Mouse (Mus musculus) midbrain, embryonic 13.5 days (tissue): ENCODE measurements at regions not wholly inside any gene's neighbourhood (a gene's known extent, or its start where the extent isn't known, plus 50 kb on each side); places are given as distances from the start of the nearest gene placed in this dataset.
A peak's percentile ranks its signal among the peaks of the same experiment; 100 is the strongest.

ENCODE experiments used
- ATAC-seq: fragments of 200-750 bp; cut with Nextera tagmentation; 2 replicates; pipeline ENCODE4 v1.8.0; 2017; ENCODE audit warnings: mild to moderate bottlenecking, moderate TSS enrichment, moderate library complexity
- H3K27ac ChIP-seq: fragments of 300-500 bp; sonication (generic); 2 replicates; pipeline ENCODE4 v1.5.1; 2015; ENCODE audit warnings: inconsistent platforms, mild to moderate bottlenecking, moderate library complexity
- H3K27me3 ChIP-seq: fragments of 300-500 bp; sonication (generic); 2 replicates; pipeline ENCODE4 v1.6.1; 2015; ENCODE audit warnings: mild to moderate bottlenecking, inconsistent platforms
- H3K36me3 ChIP-seq: fragments of 300-500 bp; sonication (generic); 2 replicates; pipeline ENCODE4 v1.6.1; 2015; ENCODE audit warnings: mild to moderate bottlenecking, inconsistent platforms
- H3K4me1 ChIP-seq: fragments of 300-500 bp; sonication (generic); replicated peaks from 2 replicates; pipeline ENCODE4 v1.6.1; 2015; ENCODE audit warnings: inconsistent platforms
- H3K4me2 ChIP-seq: fragments of 300-500 bp; sonication (generic); replicated peaks from 2 replicates; pipeline ENCODE4 v1.6.1; 2015; ENCODE audit warnings: moderate library complexity, mild to moderate bottlenecking, inconsistent platforms
- H3K4me3 ChIP-seq: fragments of 300-500 bp; sonication (generic); replicated peaks from 2 replicates; pipeline ENCODE4 v1.5.1; 2015; ENCODE audit warnings: mild to moderate bottlenecking, inconsistent platforms
- H3K9ac ChIP-seq: fragments of 300-500 bp; sonication (generic); replicated peaks from 2 replicates; pipeline ENCODE4 v1.6.1; 2015; ENCODE audit warnings: mild to moderate bottlenecking, inconsistent platforms
- H3K9me3 ChIP-seq: fragments of 300-500 bp; sonication (generic); 2 replicates; pipeline ENCODE4 v1.6.1; 2016; ENCODE audit warnings: mild to moderate bottlenecking, inconsistent platforms
- WGBS: fragments of 180-500 bp; shearing (Covaris S2); methylation state at CpG from one replicate; pipeline ENCODE4 v1.1.7; 2015; 5-methylcytosine and 5-hydroxymethylcytosine counted together

DNA sequence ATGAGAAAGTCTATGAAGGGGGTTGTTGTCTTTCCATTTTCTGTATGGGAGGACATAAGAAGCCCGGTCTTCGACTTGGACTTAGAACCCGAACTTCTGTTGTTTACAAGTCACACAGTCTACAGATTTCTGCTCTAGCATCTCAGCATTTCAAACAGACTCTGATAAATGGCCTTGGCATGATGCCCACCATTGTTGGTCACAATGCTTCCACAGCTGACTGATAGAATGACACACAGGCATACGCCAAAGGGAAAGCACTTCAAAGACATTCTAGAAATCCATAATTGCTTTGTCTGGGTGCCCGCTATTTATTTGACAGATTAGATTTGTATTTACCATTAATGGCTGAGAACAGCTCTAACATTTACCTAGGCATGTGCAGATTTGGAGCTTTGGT lies 326.2 kb upstream of the Tnp1 start:
- H3K4me1 ChIP-seq: no peaks in the 10 kb centered on the region
- 88% methylated on average over 5 of the region's 5 CpGs for WGBS
- H3K9ac ChIP-seq: no peak overlapping the region
- H3K36me3 ChIP-seq: no peaks in the 10 kb centered on the region
- ATAC-seq: no peak
- H3K4me2 ChIP-seq: no peak overlapping the region
- no peak overlapping the region for H3K4me3 ChIP-seq
- H3K27ac ChIP-seq: no peak overlapping the region
- H3K9me3 ChIP-seq: no peaks in the 10 kb centered on the region
- no peaks in the 10 kb centered on the region for H3K27me3 ChIP-seq

GRCm38 (mm10) chr1:73337401-73337800 lies 321.7 kb upstream of the Tnp1 start:
- Histone ChIP-seq H3K27me3 (no peaks in the 10 kb centered on the region), H3K4me2 (no peak overlapping the region), H3K4me1 (no peaks in the 10 kb centered on the region), H3K9ac (no peak overlapping the region), H3K36me3 (no peaks in the 10 kb centered on the region), H3K27ac (no peak overlapping the region), H3K4me3 (no peak overlapping the region), H3K9me3 (no peaks in the 10 kb centered on the region)
- ATAC-seq: no peak
- WGBS: 81% methylated on average over 2 of the region's 2 CpGs

- Histone ChIP-seq H3K27me3 (no peaks in the 10 kb centered on the region), H3K27ac (no peak overlapping the region), H3K9ac (no peak overlapping the region), H3K9me3 (no peaks in the 10 kb centered on the region), H3K4me1 (peaks cover 8% of the 10 kb centered on the region), H3K4me3 (no peak overlapping the region), H3K36me3 (no peaks in the 10 kb centered on the region), H3K4me2 (no peak overlapping the region)
- WGBS: 92% methylated on average over 4 of the region's 4 CpGs
- no peak for ATAC-seq
Observed at GRCm38 (mm10) chr1:73309556-73309955, 293.8 kb upstream of the Tnp1 start.

DNA sequence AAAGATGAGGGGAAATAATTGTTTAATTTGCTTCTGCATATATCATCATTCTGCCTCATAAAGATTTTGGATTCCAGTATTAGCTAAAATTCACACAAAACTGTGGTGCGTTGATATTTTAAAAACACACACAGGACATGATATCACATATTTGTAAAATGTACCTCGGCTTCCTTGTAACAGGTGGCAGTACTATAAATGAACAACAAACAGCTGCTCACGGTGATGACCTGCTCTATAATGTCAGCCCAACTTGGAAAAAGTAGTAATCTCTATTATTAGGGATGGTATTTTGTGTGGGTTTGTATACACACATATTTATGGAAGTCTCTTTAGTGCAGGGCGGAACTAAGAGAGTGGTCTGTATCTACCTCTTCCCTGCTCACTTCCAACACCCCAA lies 292.7 kb upstream of the Tnp1 start:
- no peak overlapping the region for H3K27ac ChIP-seq
- ATAC-seq: no peak
- no peaks in the 10 kb centered on the region for H3K27me3 ChIP-seq
- peaks cover 8% of the 10 kb centered on the region for H3K4me1 ChIP-seq
- H3K36me3 ChIP-seq: no peaks in the 10 kb centered on the region
- H3K4me3 ChIP-seq: no peak overlapping the region
- no peak overlapping the region for H3K4me2 ChIP-seq
- H3K9me3 ChIP-seq: no peaks in the 10 kb centered on the region
- no peak overlapping the region for H3K9ac ChIP-seq
- 93% methylated on average over 4 of the region's 4 CpGs for WGBS

DNA sequence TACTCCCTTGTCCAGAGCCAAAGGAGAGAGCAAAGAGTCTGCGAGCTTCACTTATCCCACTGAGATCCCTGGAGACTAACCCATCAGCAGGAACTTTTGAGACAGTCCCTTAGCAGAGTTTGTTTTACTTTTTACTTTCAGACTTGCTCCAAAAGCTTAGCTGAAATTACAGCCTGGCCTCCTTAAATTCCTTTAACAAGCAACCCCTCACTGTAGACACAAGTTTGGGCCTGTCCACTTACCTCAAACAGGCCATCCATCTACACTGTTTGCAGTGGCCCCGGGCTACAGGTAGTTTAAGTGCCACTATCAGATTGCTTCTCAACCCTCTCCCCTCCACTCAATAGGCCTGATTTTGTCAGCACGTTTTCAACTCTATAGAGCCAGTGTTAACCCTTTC lies 291.5 kb upstream of the Tnp1 start:
- Histone ChIP-seq H3K27me3 (no peaks in the 10 kb centered on the region), H3K4me1 (no peaks in the 10 kb centered on the region), H3K27ac (no peak overlapping the region), H3K36me3 (no peaks in the 10 kb centered on the region), H3K9ac (no peak overlapping the region), H3K4me2 (no peak overlapping the region), H3K4me3 (no peak overlapping the region), H3K9me3 (no peaks in the 10 kb centered on the region)
- no peak for ATAC-seq
- WGBS: 25% methylated on average over 3 of the region's 3 CpGs

- WGBS: 66% methylated on average over 4 of the region's 4 CpGs
- Histone ChIP-seq H3K4me2 (no peak overlapping the region), H3K9ac (no peak overlapping the region), H3K27ac (no peak overlapping the region), H3K27me3 (no peaks in the 10 kb centered on the region), H3K4me1 (no peaks in the 10 kb centered on the region), H3K36me3 (no peaks in the 10 kb centered on the region), H3K4me3 (no peak overlapping the region), H3K9me3 (no peaks in the 10 kb centered on the region)
- no peak for ATAC-seq
Observed at GRCm38 (mm10) chr1:73299978-73300688, 284.4 kb upstream of the Tnp1 start.

DNA sequence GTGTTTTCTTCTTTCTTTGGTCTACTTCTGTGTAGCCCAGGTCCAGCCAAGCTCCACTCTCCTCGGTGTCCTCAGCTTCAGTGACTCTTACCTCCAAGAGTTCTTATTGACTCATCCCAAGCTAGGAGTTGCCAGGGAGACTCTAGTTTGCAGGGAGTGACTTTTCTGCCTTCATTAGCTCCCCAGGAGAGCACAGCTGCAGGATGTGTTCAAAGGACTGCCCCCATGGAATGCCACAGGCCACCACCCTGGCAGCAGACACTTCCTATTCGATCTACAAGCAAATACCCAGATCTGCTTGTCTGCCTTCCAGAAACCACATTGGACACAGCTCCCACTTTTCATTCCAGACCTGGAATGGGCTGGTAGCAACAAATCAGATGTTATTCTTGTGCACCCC lies 269.6 kb upstream of the Tnp1 start:
- WGBS: 69% methylated on average over 2 of the region's 2 CpGs
- ATAC-seq: no peak
- H3K9me3 ChIP-seq: no peaks in the 10 kb centered on the region; the same call in 1 of the 2 replicates
- no peak overlapping the region for H3K9ac ChIP-seq
- no peak overlapping the region for H3K27ac ChIP-seq
- no peak overlapping the region for H3K4me2 ChIP-seq
- H3K36me3 ChIP-seq: no peaks in the 10 kb centered on the region
- no peaks in the 10 kb centered on the region for H3K4me1 ChIP-seq
- H3K4me3 ChIP-seq: no peak overlapping the region
- no peaks in the 10 kb centered on the region for H3K27me3 ChIP-seq

GRCm38 (mm10) chr1:73274480-73274879 lies 258.8 kb upstream of the Tnp1 start:
- Histone ChIP-seq H3K4me1 (peaks cover 7% of the 10 kb centered on the region; the same call in 1 of the 2 replicates), H3K4me3 (no peak overlapping the region), H3K9ac (no peak overlapping the region), H3K36me3 (no peaks in the 10 kb centered on the region), H3K4me2 (no peak overlapping the region), H3K9me3 (no peaks in the 10 kb centered on the region), H3K27ac (no peak overlapping the region), H3K27me3 (no peaks in the 10 kb centered on the region)
- 33% methylated on average over 2 of the region's 2 CpGs for WGBS
- ATAC-seq: no peak

DNA sequence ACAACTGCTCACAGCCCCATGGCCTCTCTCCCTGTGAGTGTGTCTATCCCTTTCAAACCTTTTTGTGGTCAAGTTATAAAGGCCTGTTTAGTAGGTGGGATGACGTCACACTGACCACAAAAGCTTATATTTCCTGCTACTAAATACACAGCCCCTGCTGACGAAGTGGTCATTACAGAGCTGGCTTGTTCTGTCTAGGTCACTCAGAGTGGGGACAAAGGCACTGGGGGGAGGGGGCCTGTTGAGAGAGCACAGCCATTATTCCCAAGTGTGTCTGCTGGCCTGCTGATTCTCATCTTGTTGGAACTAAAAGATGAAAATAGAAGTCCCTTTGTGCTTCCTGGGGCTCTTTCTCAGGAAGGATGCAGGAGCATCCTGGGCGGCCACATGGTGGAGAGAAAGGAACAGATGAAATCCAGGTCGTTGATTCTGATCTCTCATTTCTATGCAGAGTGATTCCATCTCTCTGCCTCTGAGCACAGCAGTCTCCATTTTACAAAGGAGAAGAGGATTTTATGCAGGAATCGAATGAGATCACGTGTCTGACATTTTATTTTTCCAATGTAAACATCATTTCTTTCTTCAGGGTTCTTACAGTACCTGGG lies 255.2 kb upstream of the Tnp1 start:
- peak overlapping the region; percentile 41; the same call in 1 of the 2 replicates for H3K27ac ChIP-seq

DNA sequence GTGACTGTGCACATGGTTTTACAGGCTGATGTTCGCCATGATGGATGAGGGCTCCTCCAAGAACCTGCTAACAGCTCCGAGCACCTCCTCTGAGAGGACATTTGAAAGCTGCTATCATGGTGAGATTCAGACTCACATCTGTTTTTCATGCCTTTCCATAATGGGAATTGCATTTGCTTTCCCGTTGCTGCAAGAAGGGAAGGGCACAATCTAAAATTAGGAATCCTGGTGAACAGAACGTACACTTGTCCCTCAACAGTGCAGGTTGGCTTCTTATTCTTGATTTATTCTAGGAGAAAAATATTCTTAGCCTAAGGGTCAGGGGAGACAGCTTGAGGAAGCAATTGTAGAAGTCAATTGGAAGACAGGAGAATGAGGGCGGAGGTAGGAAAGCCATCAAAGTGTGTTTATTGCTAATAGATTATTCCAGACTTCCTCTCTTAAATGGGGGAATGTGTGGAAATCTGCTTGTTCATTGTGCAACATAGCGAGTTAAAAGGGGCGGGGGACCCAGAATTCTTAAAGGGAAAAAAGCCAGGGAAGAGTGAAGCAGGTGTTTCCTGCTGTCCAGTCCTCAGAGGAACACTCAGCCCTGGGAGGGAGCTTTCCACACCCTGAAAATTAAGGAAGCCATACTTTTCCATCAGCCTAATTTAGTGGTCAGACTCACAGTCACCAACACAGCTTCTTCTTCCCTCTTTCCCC lies 253.5 kb upstream of the Tnp1 start:
- no peak for ATAC-seq
- Histone ChIP-seq H3K9me3 (no peaks in the 10 kb centered on the region), H3K4me3 (no peak overlapping the region), H3K4me1 (peaks cover 7% of the 10 kb centered on the region; the same call in 1 of the 2 replicates), H3K9ac (no peak overlapping the region), H3K27me3 (no peaks in the 10 kb centered on the region), H3K36me3 (no peaks in the 10 kb centered on the region), H3K4me2 (no peak overlapping the region), H3K27ac (no peak overlapping the region)
- 86% methylated on average over 7 of the region's 7 CpGs for WGBS

More for the DNA sequence above, 255.2 kb upstream of the Tnp1 start:
- Histone ChIP-seq H3K9me3 (no peaks in the 10 kb centered on the region), H3K4me1 (peaks cover 7% of the 10 kb centered on the region; the same call in 1 of the 2 replicates), H3K9ac (no peak overlapping the region), H3K27me3 (no peaks in the 10 kb centered on the region), H3K4me2 (no peak overlapping the region), H3K4me3 (no peak overlapping the region), H3K36me3 (no peaks in the 10 kb centered on the region)
- ATAC-seq: peak; percentile 71
- WGBS: 18% methylated on average over 6 of the region's 6 CpGs

DNA sequence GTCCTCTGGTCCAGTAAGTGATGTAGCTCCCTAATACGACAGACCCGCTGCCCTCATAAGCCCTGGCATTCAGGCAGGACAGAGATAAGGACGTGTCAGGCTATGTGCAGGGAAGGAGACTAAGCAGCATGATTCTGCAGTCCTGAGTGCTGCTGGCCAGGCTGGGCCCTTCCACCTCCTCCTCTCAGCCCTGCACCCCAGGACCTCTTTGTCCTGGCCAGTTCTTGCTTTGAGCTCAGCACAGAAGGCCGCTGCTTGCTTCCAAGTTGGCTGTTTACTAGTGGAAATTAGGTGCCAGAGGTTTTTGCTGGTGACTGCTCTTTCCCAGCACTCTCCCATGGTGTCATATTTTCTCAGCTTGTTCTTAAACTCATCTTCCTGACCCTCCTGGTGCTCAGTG lies 249.3 kb upstream of the Tnp1 start:
- no peak overlapping the region for H3K4me2 ChIP-seq
- no peaks in the 10 kb centered on the region for H3K27me3 ChIP-seq
- H3K4me3 ChIP-seq: no peak overlapping the region
- no peak for ATAC-seq
- H3K9ac ChIP-seq: no peak overlapping the region
- H3K4me1 ChIP-seq: no peaks in the 10 kb centered on the region
- no peak overlapping the region for H3K27ac ChIP-seq
- no peaks in the 10 kb centered on the region for H3K9me3 ChIP-seq
- WGBS: 51% methylated on average over 4 of the region's 4 CpGs
- no peaks in the 10 kb centered on the region for H3K36me3 ChIP-seq

DNA sequence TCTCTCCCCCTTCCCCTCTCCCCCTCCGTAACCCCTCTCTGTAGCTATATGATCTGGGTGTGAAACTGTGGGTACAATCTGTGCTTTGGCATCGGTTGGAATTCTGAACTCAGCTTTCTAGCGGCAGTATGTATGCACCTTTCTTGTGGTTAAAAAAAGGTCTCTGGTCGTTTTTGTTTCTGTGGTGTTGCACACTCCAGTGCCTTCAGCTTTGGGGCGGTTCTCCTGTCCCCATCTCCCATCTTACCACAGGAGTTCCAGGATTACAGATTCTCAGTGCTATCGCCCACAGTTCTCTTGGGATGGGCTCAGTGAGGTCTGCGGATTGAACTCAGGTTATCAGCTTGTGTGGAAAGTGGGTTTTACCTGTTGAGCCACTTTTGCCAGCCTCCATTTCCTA lies 248.5 kb upstream of the Tnp1 start:
- H3K36me3 ChIP-seq: no peaks in the 10 kb centered on the region
- whole genome bisulfite sequencing: 76% methylated on average over 7 of the region's 7 CpGs
- no peak overlapping the region for H3K4me3 ChIP-seq
- no peak for ATAC-seq
- H3K9ac ChIP-seq: no peak overlapping the region
- H3K27ac ChIP-seq: no peak overlapping the region
- no peak overlapping the region for H3K4me2 ChIP-seq
- no peaks in the 10 kb centered on the region for H3K4me1 ChIP-seq
- no peaks in the 10 kb centered on the region for H3K27me3 ChIP-seq
- no peaks in the 10 kb centered on the region for H3K9me3 ChIP-seq
